Mouse (Mus musculus): Measurements from ENCODE around the gene Cntn2. TPM values are rescaled to one million over a fixed set of nuclear protein-coding genes. Genes with fewer than 3 reads are reported as not detected.

Cntn2 gene
- not detected in 2 replicates for polyA plus RNA-seq (2011; ENCODE audit: insufficient read depth, insufficient read length, low replicate concordance, missing spikeins)

DNA sequence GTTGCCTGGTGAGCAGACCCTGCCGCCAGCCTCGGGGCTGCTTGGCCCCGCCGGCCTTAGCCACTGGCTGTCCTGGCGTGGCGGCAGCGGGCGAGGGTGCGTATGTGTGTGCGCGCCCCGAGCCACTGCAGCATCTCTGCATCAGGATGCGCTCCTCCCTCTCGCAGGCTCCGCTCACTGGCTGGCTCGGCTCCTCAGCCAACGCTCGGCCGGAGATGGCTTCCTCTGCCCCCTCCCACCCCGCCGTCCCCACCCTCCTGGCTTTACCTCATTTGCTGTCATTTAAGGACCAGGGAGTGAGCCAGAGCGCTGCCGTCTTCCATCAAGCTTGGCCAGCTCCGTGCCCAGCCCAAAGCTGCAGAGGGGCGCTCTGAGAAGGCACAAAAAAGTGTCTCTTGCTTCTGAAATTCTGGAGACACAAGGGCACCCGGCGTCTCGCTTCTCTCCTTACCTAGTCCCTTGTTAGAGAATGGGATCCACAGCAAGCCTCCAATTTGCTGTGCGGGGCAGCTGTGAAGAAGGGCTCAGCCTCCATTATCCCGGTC, at the start of gene Cntn2:
TSS of gene Cntn2 (minus strand) at position 495 of the 545 bp plus-strand sequence.
- TF ChIP-seq POLR2A (IDR thresholded peaks at IDR 0.05; ENCODE audit: borderline replicate concordance, control insufficient read depth, low read depth, low read length) (no peak), CTCF (IDR thresholded peaks at IDR 0.05; ENCODE audit: control insufficient read depth, insufficient read depth, low read length) (no peak)
- H3K4me3 ChIP-seq (replicated peaks; ENCODE audit: control insufficient read depth, low read depth, low read length), result no peak within 1 kb of the TSS
- 6% methylated on average over 30 of the region's 30 CpGs for WGBS
- no peaks in the 10 kb centered on the region for H3K4me1 ChIP-seq (ENCODE audit: control insufficient read depth, insufficient read depth, low read length)
- no peak within 1 kb of the TSS for H3K27ac ChIP-seq (ENCODE audit: control insufficient read depth, insufficient read depth, low read depth, low read length, poor library complexity)

DNA sequence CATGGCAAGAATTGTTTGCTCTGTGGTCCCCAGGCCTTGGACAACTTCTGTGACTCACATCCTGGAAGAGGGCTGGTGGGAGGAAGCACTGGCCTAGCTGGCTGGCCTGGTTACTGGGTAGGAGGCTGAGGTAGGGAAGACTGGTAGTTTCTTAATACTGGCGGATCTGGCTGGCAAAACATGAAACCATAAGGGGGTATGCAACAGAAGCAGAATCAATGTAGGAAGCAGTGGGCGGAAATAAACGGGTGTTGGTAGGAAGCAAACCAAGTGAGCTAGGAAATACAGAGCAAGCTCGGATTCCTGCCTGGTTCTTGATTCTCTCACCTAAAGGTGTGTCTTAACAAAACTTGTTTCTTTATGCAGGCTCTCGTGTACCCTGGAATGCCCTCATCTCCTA, 49.1 kb upstream of the Cntn2 start:
- H3K4me3 ChIP-seq (replicated peaks; ENCODE audit: control insufficient read depth, low read depth, low read length), result no peak overlapping the region
- H3K27ac ChIP-seq (ENCODE audit: control insufficient read depth, insufficient read depth, low read depth, low read length, poor library complexity), result no peak overlapping the region
- no peaks in the 10 kb centered on the region for H3K4me1 ChIP-seq (ENCODE audit: control insufficient read depth, insufficient read depth, low read length)
- no peak for TF ChIP-seq CTCF (IDR thresholded peaks at IDR 0.05; ENCODE audit: control insufficient read depth, insufficient read depth, low read length)
- TF ChIP-seq POLR2A (IDR thresholded peaks at IDR 0.05; ENCODE audit: borderline replicate concordance, control insufficient read depth, low read depth, low read length), result no peak
- 52% methylated on average over 5 of the region's 5 CpGs for WGBS

GRCm38 (mm10) chr1:132591399-132591930, 48.4 kb upstream of the Cntn2 start:
- H3K4me3 ChIP-seq (replicated peaks; ENCODE audit: control insufficient read depth, low read depth, low read length), result no peak overlapping the region
- no peak overlapping the region for H3K27ac ChIP-seq (ENCODE audit: control insufficient read depth, insufficient read depth, low read depth, low read length, poor library complexity)
- TF ChIP-seq CTCF (IDR thresholded peaks at IDR 0.05; ENCODE audit: control insufficient read depth, insufficient read depth, low read length) (no peak), POLR2A (IDR thresholded peaks at IDR 0.05; ENCODE audit: borderline replicate concordance, control insufficient read depth, low read depth, low read length) (no peak)
- WGBS, result 64% methylated on average over 11 of the region's 11 CpGs
- H3K4me1 ChIP-seq (ENCODE audit: control insufficient read depth, insufficient read depth, low read length), result no peaks in the 10 kb centered on the region

DNA sequence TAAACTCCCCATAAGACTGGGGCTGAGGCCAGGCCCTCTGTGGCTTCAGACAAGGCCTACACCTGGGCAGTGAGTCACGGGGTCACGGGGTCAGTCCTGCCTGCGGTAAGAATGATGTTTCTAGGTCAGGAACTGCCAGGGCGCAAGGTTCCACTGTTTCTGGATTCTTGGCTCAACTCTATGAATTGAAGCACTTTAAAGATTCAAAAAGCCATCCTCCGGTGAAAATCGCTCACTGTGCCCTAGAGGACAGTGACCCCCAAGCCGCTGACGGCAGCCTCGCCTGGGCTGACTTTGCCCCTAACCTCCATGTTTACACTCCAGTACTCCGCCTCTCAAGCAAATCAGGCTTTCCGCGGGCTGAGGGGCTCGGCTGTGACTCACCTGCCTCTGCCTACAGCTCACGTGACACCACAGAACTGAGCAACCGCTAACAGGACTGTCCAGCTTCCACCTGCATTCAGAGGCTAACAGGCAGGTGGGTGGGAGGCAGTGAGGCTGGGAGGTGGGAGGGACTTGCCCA, 43.7 kb upstream of the Cntn2 start:
- no peaks in the 10 kb centered on the region for H3K4me1 ChIP-seq (ENCODE audit: control insufficient read depth, insufficient read depth, low read length)
- H3K27ac ChIP-seq (ENCODE audit: control insufficient read depth, insufficient read depth, low read depth, low read length, poor library complexity), result no peak overlapping the region
- 74% methylated on average over 15 of the region's 15 CpGs for WGBS
- no peak for TF ChIP-seq POLR2A (IDR thresholded peaks at IDR 0.05; ENCODE audit: borderline replicate concordance, control insufficient read depth, low read depth, low read length)
- H3K4me3 ChIP-seq (replicated peaks; ENCODE audit: control insufficient read depth, low read depth, low read length), result no peak overlapping the region

DNA sequence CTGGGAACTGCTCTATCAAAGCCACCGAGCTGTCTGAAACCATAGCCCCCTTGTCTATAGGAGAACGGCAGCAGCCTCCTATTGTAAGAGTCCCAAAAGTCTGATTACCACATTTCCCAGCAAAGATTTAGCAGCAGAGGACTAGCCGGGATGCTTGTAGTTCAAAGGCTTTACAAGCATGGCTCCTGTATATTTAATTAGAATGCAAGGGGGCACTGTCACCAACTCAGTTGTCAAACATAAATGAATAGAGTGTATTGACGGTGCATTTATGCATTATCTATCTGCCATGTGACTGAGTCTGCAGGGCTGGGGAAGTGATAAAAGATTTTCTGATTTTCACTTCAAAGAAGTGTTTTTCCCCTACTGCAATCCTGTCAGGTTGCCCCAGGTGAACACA, 42.3 kb upstream of the Cntn2 start:
- WGBS, result 75% methylated on average over 4 of the region's 4 CpGs
- Histone ChIP-seq H3K4me3 (replicated peaks; ENCODE audit: control insufficient read depth, low read depth, low read length) (no peak overlapping the region), H3K4me1 (ENCODE audit: control insufficient read depth, insufficient read depth, low read length) (no peaks in the 10 kb centered on the region), H3K27ac (ENCODE audit: control insufficient read depth, insufficient read depth, low read depth, low read length, poor library complexity) (no peak overlapping the region)
- no peak for TF ChIP-seq CTCF (IDR thresholded peaks at IDR 0.05; ENCODE audit: control insufficient read depth, insufficient read depth, low read length)
- no peak for TF ChIP-seq POLR2A (IDR thresholded peaks at IDR 0.05; ENCODE audit: borderline replicate concordance, control insufficient read depth, low read depth, low read length)

DNA sequence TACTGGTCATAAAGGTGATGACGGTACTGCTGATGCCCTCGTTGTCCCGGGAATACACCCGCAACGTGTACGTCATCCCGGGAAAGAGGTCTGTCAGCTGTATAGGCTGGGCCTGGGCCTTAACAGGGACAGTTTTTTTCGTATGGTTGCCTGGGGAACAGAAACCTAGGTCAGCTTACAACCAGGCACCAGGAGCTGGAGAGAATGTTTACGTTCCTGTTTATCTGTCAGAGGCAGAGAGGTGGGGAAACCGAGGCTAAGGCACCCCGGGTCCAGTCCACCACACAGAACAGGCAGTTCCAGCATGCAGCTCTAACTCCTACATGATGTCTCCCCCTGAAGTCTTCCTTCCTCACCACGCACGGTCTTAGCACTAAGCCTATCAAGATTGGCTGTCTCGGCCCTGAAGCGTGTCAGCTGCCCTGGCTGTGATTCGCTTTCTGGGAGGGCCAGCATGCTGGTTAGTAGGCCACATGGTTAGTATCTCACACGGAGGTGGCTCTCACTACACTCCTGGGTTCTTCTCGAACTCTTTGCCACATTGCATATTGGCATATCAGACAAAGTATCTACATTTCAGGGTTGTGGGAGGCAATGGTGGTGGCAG, 40.0 kb upstream of the Cntn2 start:
- no peaks in the 10 kb centered on the region for H3K4me1 ChIP-seq (ENCODE audit: control insufficient read depth, insufficient read depth, low read length)
- H3K4me3 ChIP-seq (replicated peaks; ENCODE audit: control insufficient read depth, low read depth, low read length), result no peak overlapping the region
- TF ChIP-seq CTCF (IDR thresholded peaks at IDR 0.05; ENCODE audit: control insufficient read depth, insufficient read depth, low read length) (no peak), POLR2A (IDR thresholded peaks at IDR 0.05; ENCODE audit: borderline replicate concordance, control insufficient read depth, low read depth, low read length) (no peak)
- H3K27ac ChIP-seq (ENCODE audit: control insufficient read depth, insufficient read depth, low read depth, low read length, poor library complexity), result no peak overlapping the region
- WGBS, result 77% methylated on average over 18 of the region's 18 CpGs

GRCm38 (mm10) chr1:132581845-132582839, 39.1 kb upstream of the Cntn2 start:
- H3K4me3 ChIP-seq (replicated peaks; ENCODE audit: control insufficient read depth, low read depth, low read length), result no peak overlapping the region
- no peaks in the 10 kb centered on the region for H3K4me1 ChIP-seq (ENCODE audit: control insufficient read depth, insufficient read depth, low read length)
- WGBS, result 80% methylated on average over 14 of the region's 14 CpGs
- no peak overlapping the region for H3K27ac ChIP-seq (ENCODE audit: control insufficient read depth, insufficient read depth, low read depth, low read length, poor library complexity)
- TF ChIP-seq CTCF (IDR thresholded peaks at IDR 0.05; ENCODE audit: control insufficient read depth, insufficient read depth, low read length) (no peak), POLR2A (IDR thresholded peaks at IDR 0.05; ENCODE audit: borderline replicate concordance, control insufficient read depth, low read depth, low read length) (no peak)

DNA sequence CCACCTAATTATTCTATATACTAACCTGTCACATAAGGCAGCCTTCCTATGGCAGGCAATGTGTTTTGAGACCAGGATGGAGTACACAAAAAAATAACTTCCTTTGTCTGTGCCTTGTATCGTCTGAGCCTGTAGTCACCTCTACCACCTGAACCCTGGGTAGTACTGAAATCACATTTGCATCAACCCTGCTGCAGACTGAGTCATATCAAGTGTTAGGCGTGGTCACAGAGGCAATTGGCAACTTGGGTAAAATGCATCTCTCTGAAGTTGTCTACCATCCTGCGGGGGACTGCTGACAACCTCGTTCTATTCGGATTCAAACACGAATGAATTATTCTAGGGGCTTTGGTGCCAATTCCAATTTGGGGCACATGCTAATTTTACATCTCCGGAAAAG, 37.0 kb upstream of the Cntn2 start:
- TF ChIP-seq POLR2A (IDR thresholded peaks at IDR 0.05; ENCODE audit: borderline replicate concordance, control insufficient read depth, low read depth, low read length), result no peak
- no peak for TF ChIP-seq CTCF (IDR thresholded peaks at IDR 0.05; ENCODE audit: control insufficient read depth, insufficient read depth, low read length)
- Histone ChIP-seq H3K4me3 (replicated peaks; ENCODE audit: control insufficient read depth, low read depth, low read length) (no peak overlapping the region), H3K4me1 (ENCODE audit: control insufficient read depth, insufficient read depth, low read length) (no peaks in the 10 kb centered on the region), H3K27ac (ENCODE audit: control insufficient read depth, insufficient read depth, low read depth, low read length, poor library complexity) (no peak overlapping the region)
- 81% methylated on average over 7 of the region's 7 CpGs for WGBS

Data from bone marrow, adult 2 months (tissue).